Mouse (Mus musculus): ENCODE results near the gene Gbp5. TPM values are rescaled to one million over a fixed set of nuclear protein-coding genes. Genes with fewer than 3 reads are reported as not detected.

Gene Gbp5
- 6.3 TPM for polyA plus RNA-seq (2014; fragmentation: Illumina TruSeq; extraction: RNeasy Lipid Tissue Mini Kit (QIAGEN cat#74804); ENCODE audit: low read depth, low replicate concordance)

GRCm38 (mm10) chr3:142493536-142494061 is at the start of gene Gbp5:
Gene Gbp5, plus strand, starts transcription at chr3:142493978.

GRCm38 (mm10) chr3:142530087-142530953 is 36.5 kb downstream of the Gbp5 start, which contains the start of gene Gbp7:
Gene Gbp7, plus strand, starts transcription at chr3:142530342.

GRCm38 (mm10) chr3:142559632-142560228 is 66.0 kb downstream of the Gbp5 start, which contains the start of gene Gbp3:
Gene Gbp3, plus strand, starts transcription at chr3:142560026.

Other genes with a start within 250 kb of the Gbp5 start
- gene Pdlim5, start 98.3 kb upstream of the Gbp5 start, polyA plus RNA-seq (2014; fragmentation: Illumina TruSeq; extraction: RNeasy Lipid Tissue Mini Kit (QIAGEN cat#74804); ENCODE audit: low read depth, low replicate concordance): 762 TPM
- gene Gbp7, start 36.4 kb downstream of the Gbp5 start, polyA plus RNA-seq (2014; fragmentation: Illumina TruSeq; extraction: RNeasy Lipid Tissue Mini Kit (QIAGEN cat#74804); ENCODE audit: low read depth, low replicate concordance): 9.1 TPM
- 12.1 TPM for gene Gbp3, start 66.0 kb downstream of the Gbp5 start, polyA plus RNA-seq (2014; fragmentation: Illumina TruSeq; extraction: RNeasy Lipid Tissue Mini Kit (QIAGEN cat#74804); ENCODE audit: low read depth, low replicate concordance)
- not detected for gene Gbp2b, start 100.9 kb downstream of the Gbp5 start, polyA plus RNA-seq (2014; fragmentation: Illumina TruSeq; extraction: RNeasy Lipid Tissue Mini Kit (QIAGEN cat#74804); ENCODE audit: low read depth, low replicate concordance)
- 17.9 TPM for gene Gbp2, start 126.6 kb downstream of the Gbp5 start, polyA plus RNA-seq (2014; fragmentation: Illumina TruSeq; extraction: RNeasy Lipid Tissue Mini Kit (QIAGEN cat#74804); ENCODE audit: low read depth, low replicate concordance)
- 45.7 TPM for gene Kyat3, start 207.1 kb downstream of the Gbp5 start, polyA plus RNA-seq (2014; fragmentation: Illumina TruSeq; extraction: RNeasy Lipid Tissue Mini Kit (QIAGEN cat#74804); ENCODE audit: low read depth, low replicate concordance)

All from heart, adult 10 weeks (tissue).